Comparison of ENCODE assay signal across 16 mouse cellular contexts in genomic region chr16:4257546-4257945, GRCm38 (mm10). TPM values are rescaled to one million over a fixed set of nuclear protein-coding genes. Genes with fewer than 3 reads are reported as not detected.
A peak's percentile ranks its signal among the peaks of the same experiment; 100 is the strongest.
DNase-seq lines count a peak whose midpoint lies in the region.
"Had no signal": no experiment of that assay in that cellular context is flagged by ENCODE, and none has a peak within 500 bp of the region (broad histone marks: within the 10 kb centered on the region; RNA-seq: fewer than 3 reads in every experiment).

No protein-coding gene starts in this region.

- intact Hi-C loops in left cerebral cortex, postnatal 14 days (cut with DNase I): no loop called here

- DNase-seq in cerebellum, adult 18-20 months: peak; percentile 15 to 24
- DNase-seq in cerebellum, postnatal 4 days (ENCODE audit: low spot score in 2 of 2): no peak
- peak; percentile 26 to 38 for DNase-seq in cerebellum, postnatal 10 days
- DNase-seq in cerebellum, adult 9-11 months: no peak
- DNase-seq in cerebellum, postnatal 14 days: peak; percentile 21 to 38
- DNase-seq in left cerebral cortex, postnatal 14 days (ENCODE audit: low spot score in 2 of 2): no peak
- DNase-seq in layer of hippocampus, adult 8-10 months (ENCODE audit: low spot score in 2 of 2): no peak
- DNase-seq: adrenal gland, adult 2 months; adrenal gland, postnatal 14 days; embryo, embryonic 11 days; gastrocnemius, postnatal 10 days; gastrocnemius, postnatal 36 days; heart, postnatal 10 days; heart, postnatal 36 days; kidney, adult 18-20 months; kidney, adult 9 months had no signal

RNA-seq across cellular contexts. Expression of gene Crebbp, which starts 43.7 kb away (rescaled TPM):
- 10 to 100 TPM; 79.0 to 86.1 TPM for total RNA-seq in left cerebral cortex, postnatal 14 days (2021)
- 10 to 100 TPM; 74.9 to 89.2 (median 84.2) TPM for total RNA-seq in layer of hippocampus, adult 8-10 months (2022)

Comparison
In these comparisons a context has a peak if more than half of its experiments do, and no peak if none do; other contexts are left out.
1. DNase-seq: peak in cerebellum, adult 18-20 months (2 of 2), cerebellum, postnatal 10 days (2 of 2) and cerebellum, postnatal 14 days (2 of 2); none in cerebellum, postnatal 4 days (0 of 2), cerebellum, adult 9-11 months (single experiment), left cerebral cortex, postnatal 14 days (0 of 2) and layer of hippocampus, adult 8-10 months (0 of 2).